Mouse (Mus musculus) bone marrow, adult 2 months (tissue): Measurements from ENCODE around the gene Rap2c. TPM values are rescaled to one million over a fixed set of nuclear protein-coding genes. Genes with fewer than 3 reads are reported as not detected.
A peak's percentile ranks its signal among the peaks of the same experiment; 100 is the strongest.

Source experiments
- H3K27ac ChIP-seq: fragments of 200-500 bp; 2 replicates; pipeline ENCODE4 v1.5.1; 2012; ENCODE audit warnings: low read depth, mild to moderate bottlenecking, control low read depth, inconsistent platforms, low read length; ENCODE audit not compliant: control insufficient read depth, poor library complexity, insufficient read depth
- H3K4me1 ChIP-seq: fragments of 200-500 bp; 2 replicates; pipeline ENCODE4 v1.6.1; 2011; ENCODE audit warnings: low read length; ENCODE audit not compliant: control insufficient read depth, insufficient read depth
- H3K4me3 ChIP-seq: fragments of 200-500 bp; replicated peaks from 2 replicates; pipeline ENCODE3; 2011; ENCODE audit warnings: mild to moderate bottlenecking, low read depth, low read length, control low read depth; ENCODE audit not compliant: control insufficient read depth
- CTCF ChIP-seq: fragments of 200-500 bp; IDR thresholded peaks from 2 replicates; pipeline ENCODE4 v1.5.1; 2011; ENCODE audit warnings: low read length, control low read depth; ENCODE audit not compliant: control insufficient read depth, insufficient read depth
- POLR2A ChIP-seq: fragments of 200-500 bp; IDR thresholded peaks from 2 replicates; pipeline ENCODE4 v1.6.1; 2011; ENCODE audit warnings: low read depth, mild to moderate bottlenecking, control low read depth, low read length, borderline replicate concordance; ENCODE audit not compliant: control insufficient read depth
- WGBS: fragments of 180-500 bp; shearing (Covaris S2); methylation state at CpG from one replicate; pipeline ENCODE4 v1.1.7; 2018; 5-methylcytosine and 5-hydroxymethylcytosine counted together
- polyA plus RNA-seq: library from polyadenylated mRNA; stranded (reverse); fragments of >200 nt; gene quantifications from 2 replicates; pipeline ENCODE4 v1.2.4, GENCODE M21; 2011; ENCODE audit warnings: low replicate concordance; ENCODE audit not compliant: missing spikeins, insufficient read depth, insufficient read length

Gene Rap2c
- 8.7 and 10.0 TPM in 2 replicates for polyA plus RNA-seq

GRCm38 (mm10) chrX:51017851-51018785, at the start of gene Rap2c:
Rap2c (minus strand) TSS chrX:51018018.
- WGBS: 14% methylated on average over 21 of the region's 92 CpGs
- Histone ChIP-seq H3K4me3 (peak within 1 kb of the TSS; percentile 93), H3K27ac (peak within 1 kb of the TSS; percentile 98), H3K4me1 (no peaks in the 10 kb centered on the region)
- TF ChIP-seq POLR2A (peak; percentile 61; the same call in 1 of the 2 replicates), CTCF (no peak)

- H3K4me1 ChIP-seq: no peaks in the 10 kb centered on the region
- H3K27ac ChIP-seq: no peak overlapping the region
- H3K4me3 ChIP-seq: no peak overlapping the region
- TF ChIP-seq POLR2A (no peak), CTCF (no peak)
- 74% methylated on average over 11 of the region's 11 CpGs for WGBS
Observed at GRCm38 (mm10) chrX:51066539-51067286, 48.9 kb upstream of the Rap2c start.

- no peaks in the 10 kb centered on the region for H3K4me1 ChIP-seq
- 22% methylated on average over 6 of the region's 6 CpGs for WGBS
- H3K27ac ChIP-seq: no peak overlapping the region
- TF ChIP-seq POLR2A (no peak), CTCF (peak; percentile 62)
- no peak overlapping the region for H3K4me3 ChIP-seq
Observed at GRCm38 (mm10) chrX:51065773-51066172, 48.0 kb upstream of the Rap2c start.

GRCm38 (mm10) chrX:51065158-51065664, 47.4 kb upstream of the Rap2c start:
- no peaks in the 10 kb centered on the region for H3K4me1 ChIP-seq
- H3K27ac ChIP-seq: no peak overlapping the region
- TF ChIP-seq CTCF: no peak
- no peak for TF ChIP-seq POLR2A
- H3K4me3 ChIP-seq: no peak overlapping the region
- 46% methylated on average over 6 of the region's 6 CpGs for WGBS

- TF ChIP-seq CTCF: no peak
- no peak for TF ChIP-seq POLR2A
Observed at GRCm38 (mm10) chrX:51060220-51060619, 42.4 kb upstream of the Rap2c start.

GRCm38 (mm10) chrX:51058741-51059140, 40.9 kb upstream of the Rap2c start:
- Histone ChIP-seq H3K4me3 (no peak overlapping the region), H3K27ac (no peak overlapping the region), H3K4me1 (no peaks in the 10 kb centered on the region)
- TF ChIP-seq POLR2A (no peak), CTCF (no peak)
- 75% methylated on average over 4 of the region's 4 CpGs for WGBS

More at GRCm38 (mm10) chrX:51060220-51060619, 42.4 kb upstream of the Rap2c start:
- Histone ChIP-seq H3K4me3 (no peak overlapping the region), H3K4me1 (no peaks in the 10 kb centered on the region), H3K27ac (no peak overlapping the region)
- WGBS: 58% methylated on average over 4 of the region's 4 CpGs

- WGBS: 83% methylated on average over 5 of the region's 5 CpGs
Observed at GRCm38 (mm10) chrX:51058317-51058716, 40.5 kb upstream of the Rap2c start.

More at GRCm38 (mm10) chrX:51058317-51058716, 40.5 kb upstream of the Rap2c start:
- Histone ChIP-seq H3K4me1 (no peaks in the 10 kb centered on the region), H3K27ac (no peak overlapping the region), H3K4me3 (no peak overlapping the region)
- TF ChIP-seq CTCF (no peak), POLR2A (no peak)
